Mouse (Mus musculus) retina, adult 2 months (tissue): ENCODE measurements around the gene Uimc1.
A peak's percentile ranks its signal among the peaks of the same experiment; 100 is the strongest.
"Not testable (repeated sequence)": the region's sequence is repeated elsewhere in the genome, so short reads cannot be mapped to it uniquely, and the experiment has no call there.

Experiments used
- DNase-seq: peaks from one replicate; pipeline ENCODE4 v3.0.0-alpha.2; 2012; ENCODE audit warnings: low read depth, low spot score

Uimc1 gene

GRCm38 (mm10) chr13:55099726-55100478 lies at the start of gene Uimc1:
Uimc1 (minus strand) TSS chr13:55100300.
- peak; percentile 68 for DNase-seq

- no peak for DNase-seq
Observed at GRCm38 (mm10) chr13:55140271-55140670, 40.2 kb upstream of the Uimc1 start.

- no peak for DNase-seq
Observed at GRCm38 (mm10) chr13:55135382-55135781, 35.3 kb upstream of the Uimc1 start.

GRCm38 (mm10) chr13:55133448-55133847 lies 33.3 kb upstream of the Uimc1 start, which contains the start of gene Gm17617:
Gm17617 (minus strand) TSS chr13:55133548.
- DNase-seq, result no peak

- DNase-seq, result no peak
Observed at GRCm38 (mm10) chr13:55124903-55125302, 24.8 kb upstream of the Uimc1 start.

- no peak for DNase-seq
Observed at GRCm38 (mm10) chr13:55114375-55114774, 14.3 kb upstream of the Uimc1 start.

GRCm38 (mm10) chr13:55107694-55108093 lies 7.6 kb upstream of the Uimc1 start:
- DNase-seq, result no peak

- DNase-seq, result no peak
Observed at GRCm38 (mm10) chr13:55107116-55107515, 7.0 kb upstream of the Uimc1 start.

- no peak for DNase-seq
Observed at GRCm38 (mm10) chr13:55105953-55106691, 6.0 kb upstream of the Uimc1 start.

GRCm38 (mm10) chr13:55105045-55105952 lies 5.2 kb upstream of the Uimc1 start, which contains the start of gene Zfp346:
Zfp346 (plus strand) TSS chr13:55105311.
- DNase-seq, result peak; percentile 88

- DNase-seq, result no peak
Observed at GRCm38 (mm10) chr13:55103351-55103750, 3.3 kb upstream of the Uimc1 start.

- DNase-seq, result no peak
Observed at GRCm38 (mm10) chr13:55102366-55102765, 2.3 kb upstream of the Uimc1 start.

- no peak for DNase-seq
Observed at GRCm38 (mm10) chr13:55101627-55102026, 1.5 kb upstream of the Uimc1 start.

GRCm38 (mm10) chr13:55099066-55099725 lies 904 bp downstream of the Uimc1 start:
- peak; percentile 3 for DNase-seq

GRCm38 (mm10) chr13:55097841-55098240 lies 2.3 kb downstream of the Uimc1 start:
- not testable (repeated sequence) for DNase-seq

- DNase-seq, result no peak
Observed at GRCm38 (mm10) chr13:55092588-55092987, 7.5 kb downstream of the Uimc1 start.

GRCm38 (mm10) chr13:55075597-55075996 lies 24.5 kb downstream of the Uimc1 start:
- DNase-seq, result no peak

- peak; percentile 22 for DNase-seq
Observed at GRCm38 (mm10) chr13:55071322-55071721, 28.8 kb downstream of the Uimc1 start.

- no peak for DNase-seq
Observed at GRCm38 (mm10) chr13:55069719-55070118, 30.4 kb downstream of the Uimc1 start.

- no peak for DNase-seq
Observed at GRCm38 (mm10) chr13:55063276-55063675, 36.8 kb downstream of the Uimc1 start.

GRCm38 (mm10) chr13:55058042-55058441 lies 42.1 kb downstream of the Uimc1 start:
- DNase-seq, result no peak
